Mouse (Mus musculus) G1E (cell line): ENCODE results near the gene Zfp97.
"Not testable (repeated sequence)": the region's sequence is repeated elsewhere in the genome, so short reads cannot be mapped to it uniquely, and the experiment has no call there.

Experiments used
- CTCF ChIP-seq: IDR thresholded peaks from 2 replicates; pipeline ENCODE4 v1.5.1; 2012; ENCODE audit warnings: low read depth, low read length, inconsistent platforms, mixed read lengths
- POLR2AphosphoS5 ChIP-seq: IDR thresholded peaks from 2 replicates; pipeline ENCODE4 v1.6.1; 2012; ENCODE audit warnings: low read depth, low read length, inconsistent platforms; ENCODE audit not compliant: insufficient replicate concordance

DNA sequence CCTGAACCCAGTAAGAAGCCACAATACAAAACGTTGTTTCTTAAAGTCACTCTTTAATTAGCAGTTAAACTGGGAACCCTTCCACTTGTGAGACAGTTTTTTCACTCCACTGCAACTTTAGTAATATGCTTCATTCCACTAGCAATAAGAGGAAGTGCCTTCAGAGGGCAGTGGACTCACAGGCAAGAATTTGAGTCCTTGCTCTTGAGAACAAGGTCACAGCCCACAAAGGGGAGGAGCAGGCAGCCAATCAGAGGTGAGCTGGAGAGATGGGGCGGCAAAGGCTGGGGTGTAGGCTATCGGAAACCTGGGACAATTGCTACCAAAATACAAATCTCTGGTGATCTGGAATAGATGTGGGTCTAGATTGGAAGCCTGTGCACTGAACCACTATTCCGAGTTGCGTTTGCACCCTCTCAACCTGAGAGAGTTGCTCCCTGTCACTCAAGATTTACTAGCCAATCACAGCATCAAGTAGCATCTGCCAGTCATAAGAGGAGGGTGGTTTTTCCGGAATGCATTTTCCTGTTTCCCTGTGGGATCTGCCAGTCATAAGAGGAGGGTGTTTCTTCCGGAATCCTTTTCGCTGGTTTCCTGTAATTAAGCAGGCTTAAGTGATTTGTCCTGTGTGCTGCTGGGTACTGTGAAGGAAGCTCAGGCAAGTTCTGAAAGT lies at the start of gene Zfp97:
- not testable (repeated sequence) for TF ChIP-seq CTCF, POLR2AphosphoS5
